Mouse (Mus musculus) gastrocnemius, postnatal 25 days (tissue): ENCODE results near the gene Wscd2. TPM values are rescaled to one million over a fixed set of nuclear protein-coding genes. Genes with fewer than 3 reads are reported as not detected.

Source experiments
- DNase-seq: peaks from one replicate; pipeline ENCODE4 v3.0.0; 2022
- total RNA-seq, 2 experiments: library from RNA; stranded (reverse); gene quantifications; 1 replicate in 1 of 2; 2 replicates in 1 of 2; pipeline ENCODE4 v1.2.3; 2021

Gene Wscd2
- total RNA-seq, 2 experiments from 2014 or later = 0.31 to 0.46 TPM

- peak; percentile 75 for DNase-seq
Measured at GRCm38 (mm10) chr5:113611771-113612233, 121.7 kb downstream of the Wscd2 start.

DNA sequence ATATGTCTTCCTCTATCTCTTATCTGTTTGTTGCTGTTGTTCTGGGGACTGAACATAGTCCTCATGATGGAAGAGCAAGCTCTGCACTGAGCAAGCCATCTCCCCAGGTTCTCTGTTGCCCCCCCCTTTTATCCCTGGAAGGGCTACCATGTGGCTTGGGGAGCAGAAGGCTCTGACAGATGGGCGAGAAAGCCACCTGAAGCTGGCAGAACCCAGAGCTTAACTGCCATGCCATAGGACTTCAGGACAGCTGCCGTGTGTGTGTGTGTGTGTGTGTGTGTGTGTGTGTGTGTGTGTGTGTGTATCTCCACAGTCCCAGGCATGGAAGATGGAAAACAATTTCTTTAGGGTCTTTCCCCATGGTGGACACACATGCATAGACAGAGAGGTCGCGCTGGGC is 128.6 kb downstream of the Wscd2 start:
- no peak for DNase-seq

GRCm38 (mm10) chr5:113619151-113619550 is 129.0 kb downstream of the Wscd2 start:
- DNase-seq = no peak

DNA sequence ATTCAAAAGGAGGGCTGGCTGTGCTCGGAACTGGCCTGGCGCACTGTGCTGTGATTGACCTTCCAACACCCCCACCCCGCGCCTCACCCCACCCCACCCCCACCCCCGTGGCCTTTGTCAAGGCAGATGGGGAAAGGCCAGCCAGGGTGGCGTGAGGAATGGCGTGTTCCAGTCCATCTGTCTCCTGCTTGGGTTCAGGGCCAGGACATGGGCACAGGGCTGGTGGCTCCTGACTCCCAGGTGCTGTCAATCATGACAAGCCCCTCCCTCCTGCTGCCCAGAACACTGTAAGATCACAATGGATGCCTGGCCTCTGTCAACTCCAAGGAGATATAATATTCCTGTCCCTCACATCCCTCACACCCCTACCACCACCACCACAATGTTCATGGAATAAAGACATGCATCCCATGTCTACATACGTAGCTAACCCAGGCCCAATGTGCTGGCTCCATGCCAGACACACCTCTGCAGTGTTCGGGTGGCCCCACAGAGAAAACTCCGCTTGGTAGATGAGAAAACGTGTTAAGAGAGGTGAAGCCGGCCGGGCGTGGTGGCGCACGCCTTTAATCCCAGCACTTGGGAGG is 130.1 kb downstream of the Wscd2 start:
- DNase-seq = no peak

- no peak for DNase-seq
Measured at GRCm38 (mm10) chr5:113620999-113621398, 130.9 kb downstream of the Wscd2 start.

- DNase-seq = no peak
Measured at GRCm38 (mm10) chr5:113623052-113623451, 132.9 kb downstream of the Wscd2 start.

DNA sequence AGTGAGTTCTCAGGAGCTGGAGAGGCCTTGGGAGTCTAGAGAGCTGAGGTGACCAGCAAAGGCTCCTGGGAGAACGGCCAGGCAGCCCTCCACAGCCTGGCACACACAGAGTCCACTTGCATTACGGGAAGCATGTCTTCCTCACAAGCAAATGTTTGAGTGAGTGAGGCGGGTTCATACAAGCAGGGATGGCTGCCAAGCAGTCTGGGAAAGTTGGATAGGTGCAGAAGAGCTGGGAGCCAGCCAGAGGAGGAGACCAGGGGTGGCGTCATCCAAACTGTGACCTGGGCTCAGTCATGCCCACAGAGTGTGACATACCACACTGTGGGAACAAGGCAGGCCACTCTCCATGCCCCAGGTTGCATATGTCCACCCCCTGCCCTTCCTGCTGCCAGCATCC is 134.9 kb downstream of the Wscd2 start:
- no peak for DNase-seq

GRCm38 (mm10) chr5:113626352-113626751 is 136.2 kb downstream of the Wscd2 start:
- DNase-seq = no peak

DNA sequence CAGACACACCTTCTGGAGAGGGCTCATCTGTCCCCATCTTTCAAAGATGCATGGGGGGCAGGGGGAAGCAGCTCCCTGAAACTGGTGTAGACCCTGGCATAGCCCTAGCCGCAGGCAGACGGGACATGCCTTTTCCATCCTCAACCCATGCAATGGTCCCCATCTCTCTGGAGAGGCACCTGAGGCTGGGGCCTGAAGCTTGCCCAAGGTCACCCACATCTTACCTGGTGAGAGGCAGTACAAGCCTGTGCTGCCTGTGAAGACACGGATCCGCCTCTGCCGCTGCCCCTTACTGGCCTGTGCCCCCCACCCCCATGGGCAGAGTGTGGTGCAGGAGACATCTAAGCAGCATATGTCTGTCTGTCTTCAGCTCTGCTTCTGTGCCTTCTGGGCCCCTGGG is 136.9 kb downstream of the Wscd2 start:
- no peak for DNase-seq

- peak; percentile 66 for DNase-seq
Measured at GRCm38 (mm10) chr5:113627820-113628437, 137.8 kb downstream of the Wscd2 start.

DNA sequence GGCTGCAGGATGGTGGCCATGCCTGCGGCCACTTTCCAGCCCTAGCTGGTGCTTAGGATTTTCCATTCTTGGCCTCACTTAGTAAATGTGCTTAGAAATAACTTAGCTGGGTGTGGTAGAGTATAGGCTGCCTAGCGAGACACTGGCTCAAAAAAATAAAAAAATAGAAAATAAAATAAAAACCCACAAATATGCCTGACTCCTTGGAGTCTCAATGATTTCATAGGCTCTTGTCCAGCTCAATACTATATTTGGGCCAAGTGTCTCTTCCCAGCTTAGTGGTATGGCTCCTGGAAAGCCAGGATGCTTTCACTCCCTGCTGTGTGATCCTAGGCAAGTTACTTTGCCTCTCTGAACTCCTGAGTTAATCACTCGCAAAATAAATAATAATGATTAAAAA is 139.1 kb downstream of the Wscd2 start:
- no peak for DNase-seq

- no peak for DNase-seq
Measured at GRCm38 (mm10) chr5:113630116-113630515, 140.0 kb downstream of the Wscd2 start.

DNA sequence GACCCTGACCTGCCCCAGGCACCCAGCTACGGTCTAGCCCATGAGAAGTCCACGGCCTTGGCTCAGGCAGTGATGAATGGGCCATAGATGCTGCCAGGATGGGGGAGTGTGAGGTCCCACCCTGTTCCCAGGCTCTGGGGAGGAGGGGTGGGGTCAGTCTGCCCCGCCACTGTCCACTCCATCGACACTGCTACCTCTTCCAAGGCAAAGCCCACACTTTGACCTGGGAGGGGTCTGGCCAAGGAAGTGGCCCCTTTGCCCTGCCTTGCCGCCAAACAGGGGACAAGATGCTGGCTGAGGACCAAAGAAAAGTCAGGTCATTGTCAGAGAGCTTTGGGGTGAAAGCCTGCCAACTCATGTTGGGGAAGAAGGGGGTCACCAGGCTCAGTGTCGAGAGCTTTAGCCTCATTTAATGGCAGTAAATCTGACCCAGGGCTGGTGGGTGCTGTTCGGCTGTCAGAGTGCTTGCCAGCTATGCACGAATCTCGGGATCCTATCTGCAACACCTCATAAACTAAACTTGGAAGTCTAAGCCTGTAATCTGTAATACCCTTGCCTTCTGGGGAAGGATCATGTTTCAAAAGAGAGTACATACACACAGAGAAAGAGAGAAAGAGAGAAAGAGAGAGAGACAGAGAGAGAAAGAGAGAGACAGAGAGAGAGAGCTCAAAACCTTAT is 143.0 kb downstream of the Wscd2 start:
- DNase-seq = peak; percentile 52

DNA sequence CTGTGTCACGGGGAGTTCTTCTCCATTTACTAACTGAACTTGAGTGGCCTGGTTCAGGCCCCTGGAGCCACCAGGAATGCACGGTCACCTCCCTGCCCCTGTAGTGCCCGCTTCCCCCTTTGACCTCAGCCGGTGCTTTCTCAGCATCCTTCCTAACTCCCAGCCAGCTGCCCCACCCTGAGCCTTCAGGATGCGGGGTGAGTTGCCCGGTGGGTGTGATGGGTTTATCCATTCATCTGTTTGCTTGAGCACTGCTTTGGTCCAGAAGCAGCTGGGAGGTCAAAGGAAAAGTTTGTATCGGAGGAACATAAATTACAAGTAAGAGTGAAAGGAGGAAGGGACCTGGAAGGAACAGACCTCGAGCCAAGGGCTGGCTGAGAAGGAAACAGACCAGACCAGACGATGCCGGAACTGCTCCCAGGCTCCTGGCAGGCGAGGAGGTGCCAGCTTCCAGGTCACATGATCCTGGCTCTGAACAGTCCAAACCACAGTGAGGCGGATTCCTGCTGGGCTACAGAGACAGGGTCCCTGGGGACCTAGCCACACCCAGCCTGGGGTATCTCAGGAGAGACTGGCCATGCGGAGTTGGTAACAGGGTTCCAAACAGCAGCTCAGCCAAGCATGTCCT is 144.0 kb downstream of the Wscd2 start:
- peak; percentile 75 for DNase-seq

DNA sequence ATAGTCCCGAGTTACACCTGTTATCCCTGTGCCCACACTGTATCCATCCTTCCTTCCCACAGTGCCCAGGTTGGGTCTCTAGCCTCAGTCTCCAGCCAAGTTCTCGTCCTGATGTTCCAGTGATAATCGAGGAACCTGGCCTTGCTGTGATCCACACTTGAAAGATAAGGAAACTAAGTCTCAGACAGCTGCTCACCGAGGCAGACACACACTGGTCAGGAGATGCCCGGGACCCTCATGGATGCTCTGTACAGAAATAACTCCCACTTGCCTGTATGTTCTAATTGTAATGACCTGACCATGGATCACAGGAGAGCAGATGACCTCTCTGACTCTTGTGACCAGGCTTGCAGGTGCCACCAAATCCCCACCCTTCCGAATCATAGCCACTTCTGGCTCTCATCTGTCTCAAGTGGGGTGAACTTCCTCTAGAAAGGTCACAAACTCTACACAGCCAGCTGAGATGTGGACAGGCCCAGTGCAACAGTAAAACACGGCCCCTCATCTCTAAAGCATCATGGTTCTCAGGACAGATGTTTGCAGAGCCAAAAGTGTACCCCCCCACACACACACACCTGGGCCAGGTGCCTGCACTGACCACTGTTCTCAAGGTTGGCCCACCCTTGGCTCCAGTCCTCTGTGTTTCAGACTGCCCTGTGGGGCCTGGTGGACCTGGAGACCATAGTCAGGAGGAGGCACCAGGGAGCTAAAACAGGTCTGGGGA is 144.9 kb downstream of the Wscd2 start:
- DNase-seq = no peak

DNA sequence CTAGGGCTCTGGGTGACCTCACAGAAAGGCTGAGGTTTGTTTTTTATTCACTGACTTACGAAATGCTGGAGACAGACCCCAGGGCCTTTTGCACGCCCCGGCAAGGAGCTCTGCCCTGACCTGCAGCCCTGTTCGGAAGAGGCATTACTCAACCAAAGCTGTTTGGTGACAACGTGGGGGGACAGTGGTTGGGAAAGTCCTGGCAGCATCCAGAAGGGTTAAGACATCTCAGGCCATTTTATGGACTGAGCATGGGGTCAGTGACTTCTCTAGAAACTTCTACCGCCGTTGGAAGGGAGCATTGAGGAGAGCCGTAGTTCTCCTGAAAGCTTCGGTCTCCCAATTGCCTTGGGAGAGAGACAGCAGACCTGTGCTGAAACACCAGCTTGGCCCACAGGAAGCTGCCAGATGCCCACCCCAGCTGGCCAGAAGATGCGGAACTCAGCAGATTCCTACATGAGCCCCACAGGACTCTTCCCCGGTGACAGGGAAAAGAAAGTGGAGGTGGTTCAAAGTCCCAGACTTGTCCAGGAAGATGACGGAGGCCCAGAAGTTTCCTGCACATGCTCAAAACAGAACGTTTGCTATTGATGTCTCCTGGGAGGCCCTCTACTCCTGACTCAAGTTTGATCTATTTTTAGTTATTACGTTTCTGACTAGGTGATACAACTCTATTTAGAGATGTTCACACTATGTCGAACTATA is 145.9 kb downstream of the Wscd2 start:
- no peak for DNase-seq

GRCm38 (mm10) chr5:113637631-113638030 is 147.5 kb downstream of the Wscd2 start:
- DNase-seq = no peak

- DNase-seq = no peak
Measured at GRCm38 (mm10) chr5:113638055-113638454, 147.9 kb downstream of the Wscd2 start.

DNA sequence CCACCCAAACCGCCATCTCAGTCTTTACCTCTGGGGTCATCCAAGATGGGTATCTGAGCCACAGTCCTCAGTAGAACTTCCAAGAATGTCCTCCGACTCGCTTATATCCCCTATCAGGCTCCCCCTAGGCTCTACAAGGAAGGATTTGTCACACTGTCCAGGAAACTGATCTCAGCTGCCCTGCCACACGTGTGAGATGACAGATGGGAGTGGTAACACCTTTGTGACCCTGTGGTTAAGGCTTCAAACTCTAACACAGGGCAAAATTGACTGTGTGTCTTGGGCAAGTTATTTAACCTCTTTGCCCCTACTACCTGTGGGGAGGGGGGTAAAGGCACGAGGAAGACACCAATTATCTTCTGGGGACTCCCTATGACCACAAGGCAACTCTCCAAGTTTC is 149.0 kb downstream of the Wscd2 start:
- DNase-seq = no peak
